Mouse (Mus musculus) lung, postnatal 36 days (tissue): ENCODE measurements around the gene Txnl4b.

Source experiments
- DNase-seq: peaks from one replicate; pipeline ENCODE4 v3.0.0; 2022; ENCODE audit warnings: mixed read lengths

Txnl4b gene

DNA sequence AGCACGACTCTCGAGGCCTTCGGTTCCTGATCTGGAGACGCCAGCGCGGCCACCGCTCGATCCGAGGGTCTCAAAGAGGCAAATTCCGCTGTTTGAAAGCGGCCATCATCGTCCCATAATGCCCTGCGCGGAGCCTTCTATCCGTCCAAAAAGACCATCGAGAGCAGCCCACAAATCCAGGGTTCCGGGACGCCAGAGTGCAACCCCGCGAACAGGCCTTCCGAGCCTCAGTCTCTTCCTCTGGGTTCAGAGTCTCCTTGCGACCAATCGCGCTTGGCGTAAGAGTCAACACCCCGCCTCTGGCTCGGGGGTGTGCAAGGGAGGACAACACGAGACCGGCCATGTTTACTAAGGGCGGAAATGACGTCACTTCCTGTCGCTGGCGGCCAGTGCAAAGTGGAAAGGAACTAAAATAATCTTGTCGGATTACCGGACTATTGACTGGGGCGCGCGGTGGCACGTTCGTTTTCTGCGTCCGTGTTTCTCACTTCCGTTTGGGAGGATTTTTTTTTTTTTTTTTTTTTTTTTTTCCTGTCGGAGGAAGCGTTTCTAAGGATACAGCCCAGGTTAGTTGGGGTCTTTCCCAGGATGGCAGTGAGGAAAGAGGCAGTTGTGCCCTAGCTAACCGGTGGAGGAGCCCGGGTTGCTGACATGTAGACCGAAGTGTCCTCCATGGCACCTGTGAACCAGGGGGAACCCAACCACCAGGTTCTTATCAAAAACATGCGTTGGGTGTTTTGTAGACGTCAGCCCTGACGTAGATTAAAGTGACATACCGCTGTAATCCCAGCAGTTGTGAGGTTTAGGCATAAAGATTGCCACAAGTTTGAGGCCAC, at the start of gene Txnl4b, which contains the start of gene Dhx38:
Gene Txnl4b, plus strand, starts transcription at position 395 of the 836 bp plus-strand sequence.
Gene Dhx38, minus strand, starts transcription at position 364 of the 836 bp plus-strand sequence.
- DNase-seq, result peak; percentile 100

DNA sequence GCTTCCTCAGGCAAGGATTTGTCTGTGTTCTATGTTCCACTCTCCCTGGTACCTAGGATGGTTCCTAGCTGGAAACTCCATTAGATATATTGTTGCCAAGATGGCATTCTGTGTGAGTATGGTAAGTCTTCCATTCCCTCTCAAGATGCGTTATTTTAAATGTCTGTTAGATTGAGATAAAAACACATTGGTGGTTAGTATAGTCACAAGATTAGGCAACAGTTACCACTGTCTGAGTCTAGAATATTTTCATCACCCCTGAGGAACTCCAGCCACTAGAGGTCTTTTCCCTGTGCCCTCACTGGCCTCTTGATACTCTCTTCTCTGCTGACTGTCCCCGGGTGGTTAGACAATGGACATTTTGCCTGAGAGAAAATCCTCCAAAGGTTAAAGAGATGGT, 41.7 kb upstream of the Txnl4b start:
- no peak for DNase-seq

GRCm38 (mm10) chr8:109535140-109535990, 30.3 kb upstream of the Txnl4b start:
- DNase-seq, result peak; percentile 63

DNA sequence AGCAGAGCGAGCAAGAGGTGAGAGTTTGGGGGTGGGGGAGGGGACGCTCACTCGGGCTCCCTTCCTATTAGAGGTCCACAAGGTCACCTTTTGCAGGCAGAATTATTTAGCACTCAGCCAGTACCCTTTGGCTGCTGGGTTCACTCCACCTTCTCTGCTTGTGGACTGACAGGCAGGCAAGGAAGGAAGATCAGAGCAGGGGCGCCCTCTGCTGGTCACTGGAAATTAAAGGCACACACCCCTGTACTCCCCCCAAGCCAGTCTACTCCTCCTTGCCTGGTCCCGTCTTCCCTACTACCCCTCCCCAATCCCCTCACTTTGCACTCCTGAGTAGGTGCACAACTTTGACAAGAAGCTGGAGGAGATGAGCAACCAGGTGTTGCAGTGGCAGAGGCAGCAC, 29.0 kb upstream of the Txnl4b start:
- peak; percentile 78 for DNase-seq

DNA sequence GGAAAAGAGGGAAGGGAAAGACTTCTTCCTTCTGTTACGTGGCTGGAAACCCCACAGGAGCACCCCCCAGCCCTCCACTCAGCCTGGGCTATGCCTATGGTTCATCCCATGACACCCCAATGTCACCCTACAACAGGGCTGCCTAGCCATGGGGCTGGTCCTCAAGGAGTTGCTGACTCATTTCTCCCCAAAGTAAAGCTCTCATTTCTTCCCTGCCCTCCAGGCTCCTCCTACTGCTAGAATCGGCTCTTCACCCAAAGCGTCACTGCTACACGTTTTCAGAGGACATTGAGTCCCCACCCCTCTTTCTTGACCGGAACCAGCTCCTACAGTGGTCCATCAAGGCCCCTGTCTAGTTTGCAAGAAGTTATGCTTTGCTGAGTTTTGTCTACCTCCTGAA, 23.5 kb upstream of the Txnl4b start:
- DNase-seq, result no peak

DNA sequence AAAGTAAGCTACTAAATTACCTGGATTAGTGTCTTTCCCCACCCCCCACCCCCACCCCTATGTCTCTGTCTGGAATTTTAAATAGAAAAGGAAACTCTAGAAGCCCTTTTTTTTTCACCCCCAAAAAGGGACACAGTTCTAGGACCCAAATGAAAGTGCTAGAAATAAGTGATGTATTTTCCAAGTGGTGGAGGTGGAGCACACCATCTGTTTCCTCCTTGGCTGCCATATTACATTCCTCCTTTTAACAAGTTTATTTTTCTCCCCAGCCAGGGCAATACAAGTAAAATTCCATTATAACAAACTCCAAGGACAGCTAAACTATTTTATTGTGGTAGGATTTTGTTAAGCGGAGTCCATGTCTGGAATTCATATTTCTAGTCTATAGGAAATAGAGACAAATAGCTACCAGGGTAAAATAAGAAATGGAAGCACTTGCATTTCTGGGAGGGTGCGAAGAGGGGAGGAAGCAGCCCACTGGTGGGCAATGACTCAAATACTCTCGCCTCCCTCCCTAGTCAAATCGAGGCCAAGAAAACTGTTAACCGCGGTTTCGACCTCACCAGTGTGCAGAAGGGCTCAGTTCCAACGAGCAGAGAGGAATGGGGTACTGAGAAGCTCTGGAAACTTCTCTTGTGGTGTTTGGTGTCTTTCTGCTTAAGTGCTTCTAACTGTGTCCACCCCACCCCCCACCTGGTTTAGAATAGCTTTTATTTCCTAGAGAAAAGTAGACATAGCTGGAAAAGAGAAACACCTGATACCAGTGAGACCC, 22.8 kb upstream of the Txnl4b start:
- no peak for DNase-seq

- DNase-seq, result no peak
These were observed 21.6 kb upstream of the Txnl4b start for GRCm38 (mm10) chr8:109544049-109544448.

GRCm38 (mm10) chr8:109551663-109552062, 14.0 kb upstream of the Txnl4b start:
- no peak for DNase-seq

GRCm38 (mm10) chr8:109563881-109564280, 1.8 kb upstream of the Txnl4b start:
- DNase-seq, result no peak

DNA sequence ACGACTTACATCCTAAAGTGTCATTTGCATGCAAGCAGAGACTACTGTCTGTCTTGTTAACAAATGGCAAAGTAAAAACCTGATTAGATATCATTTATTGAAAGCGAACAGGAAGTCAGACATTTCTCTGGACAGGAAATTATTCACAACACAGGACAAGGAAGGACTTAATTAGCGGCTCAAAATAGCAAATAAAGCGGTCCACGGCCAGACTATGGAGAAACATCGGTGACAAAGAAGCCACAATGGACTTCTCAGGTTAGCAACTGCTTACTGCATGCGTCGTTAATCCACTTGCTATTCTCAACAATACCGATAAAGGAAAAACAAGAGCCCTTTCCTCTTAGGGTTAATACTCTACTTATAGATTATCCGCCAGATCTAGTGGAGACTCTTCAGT, 926 bp upstream of the Txnl4b start:
- DNase-seq, result no peak

- DNase-seq, result no peak
These were observed 5.4 kb downstream of the Txnl4b start for GRCm38 (mm10) chr8:109571139-109571538.

- DNase-seq, result no peak
These were observed 10.6 kb downstream of the Txnl4b start for GRCm38 (mm10) chr8:109576311-109576710.

GRCm38 (mm10) chr8:109578900-109579301, 13.2 kb downstream of the Txnl4b start, which contains the start of gene Hp:
Hp (minus strand) TSS chr8:109579172.
- peak; percentile 82 for DNase-seq

DNA sequence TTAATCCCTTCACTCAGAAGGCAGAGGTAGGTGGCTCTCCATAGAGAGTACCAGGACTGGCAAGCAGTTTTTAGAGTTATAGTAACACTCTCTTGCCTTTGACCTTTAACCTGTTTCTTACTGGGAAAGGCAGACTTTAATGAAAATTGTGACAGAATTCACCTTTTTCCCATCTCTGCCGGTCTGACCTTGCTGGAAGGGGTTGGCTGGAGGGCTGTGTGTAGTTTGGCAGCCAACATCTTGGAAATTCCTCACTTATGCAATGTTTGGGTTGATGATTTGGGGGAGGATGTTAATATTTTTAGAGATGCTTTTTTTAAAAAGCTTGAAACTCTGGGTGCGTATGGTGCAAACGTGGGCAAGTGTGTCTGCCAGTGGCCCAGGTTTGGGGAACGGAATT, 18.6 kb downstream of the Txnl4b start:
- DNase-seq, result no peak

- no peak for DNase-seq
These were observed 19.1 kb downstream of the Txnl4b start for GRCm38 (mm10) chr8:109584830-109585229.

DNA sequence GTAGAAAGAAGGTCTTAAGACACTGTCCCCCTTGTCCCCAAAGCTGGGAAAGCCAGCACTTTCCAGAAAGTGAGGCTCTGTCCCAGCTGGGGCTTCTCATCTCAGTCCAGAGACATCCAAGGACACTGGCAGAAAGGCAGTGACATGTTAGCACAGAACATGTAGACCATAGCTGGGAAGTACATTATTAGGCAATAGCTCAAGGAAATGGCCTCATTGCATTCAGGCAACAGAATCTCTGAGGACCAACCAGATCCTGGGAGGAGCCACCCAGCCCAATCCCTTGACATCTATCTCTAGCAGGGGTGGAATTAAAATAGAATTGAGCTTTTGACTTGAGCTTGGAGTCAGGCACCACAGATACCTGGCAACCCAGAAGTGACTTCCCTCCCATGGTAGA, 20.0 kb downstream of the Txnl4b start:
- DNase-seq, result no peak

- peak; percentile 92 for DNase-seq
These were observed 21.3 kb downstream of the Txnl4b start for GRCm38 (mm10) chr8:109586972-109587504.

DNA sequence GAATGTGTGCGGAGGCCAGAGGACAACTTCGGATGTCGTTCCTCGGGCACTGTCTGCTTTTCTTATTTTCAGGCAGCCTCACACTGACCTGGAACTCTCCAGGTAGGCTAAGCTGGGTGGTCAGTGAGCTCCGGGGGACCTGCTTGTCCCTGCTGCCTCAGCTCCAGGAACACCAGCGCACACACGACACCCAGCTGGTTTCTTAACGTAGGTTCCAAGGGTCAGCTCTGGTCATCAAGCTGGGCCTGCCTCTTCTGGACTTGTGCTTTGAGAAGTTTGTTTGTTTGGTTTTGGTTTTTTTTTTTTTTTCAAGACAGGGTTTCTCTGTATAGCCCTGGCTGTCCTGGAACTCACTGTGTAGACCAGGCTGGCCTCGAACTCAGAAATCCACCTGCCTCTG, 25.2 kb downstream of the Txnl4b start:
- DNase-seq, result no peak

DNA sequence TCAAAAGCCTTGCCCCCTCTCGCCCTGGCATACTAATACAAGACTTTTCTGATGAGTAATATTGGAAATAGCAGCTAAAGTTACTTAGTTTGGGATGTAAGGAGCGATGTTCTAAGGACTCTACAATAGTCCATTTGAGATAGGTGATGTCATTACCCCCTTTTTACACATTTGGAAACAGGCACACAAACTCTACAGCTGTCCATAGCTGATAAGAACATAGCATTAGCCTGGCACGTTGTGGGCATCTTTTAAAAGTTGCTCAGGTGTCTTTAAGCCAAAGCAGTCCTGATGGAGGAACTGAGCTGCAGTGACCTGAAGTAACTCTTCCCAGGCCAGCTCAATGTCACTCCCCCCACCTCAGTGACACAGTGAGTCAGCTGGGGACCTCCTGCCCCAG, 25.7 kb downstream of the Txnl4b start:
- DNase-seq, result no peak

DNA sequence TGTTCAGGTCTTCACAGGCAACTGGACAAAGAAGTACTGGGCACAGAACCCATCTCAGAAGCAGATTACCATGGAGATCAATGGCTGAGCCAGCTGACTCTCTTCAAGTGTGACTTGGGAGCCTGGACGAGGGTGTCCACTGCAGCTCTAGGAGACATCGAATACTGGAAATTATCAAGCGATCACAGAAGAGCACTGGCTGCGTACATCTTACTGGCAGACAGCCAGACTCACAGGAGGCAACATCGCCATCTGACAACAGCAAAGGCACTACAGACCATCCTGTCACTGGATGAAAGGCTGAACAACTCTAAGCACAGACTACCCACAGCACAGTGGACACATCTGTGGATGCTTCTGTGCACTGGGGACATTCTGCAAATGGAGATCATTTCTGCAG, 26.5 kb downstream of the Txnl4b start:
- DNase-seq, result no peak

- DNase-seq, result peak; percentile 77
These were observed 27.6 kb downstream of the Txnl4b start for GRCm38 (mm10) chr8:109593117-109593788.

DNA sequence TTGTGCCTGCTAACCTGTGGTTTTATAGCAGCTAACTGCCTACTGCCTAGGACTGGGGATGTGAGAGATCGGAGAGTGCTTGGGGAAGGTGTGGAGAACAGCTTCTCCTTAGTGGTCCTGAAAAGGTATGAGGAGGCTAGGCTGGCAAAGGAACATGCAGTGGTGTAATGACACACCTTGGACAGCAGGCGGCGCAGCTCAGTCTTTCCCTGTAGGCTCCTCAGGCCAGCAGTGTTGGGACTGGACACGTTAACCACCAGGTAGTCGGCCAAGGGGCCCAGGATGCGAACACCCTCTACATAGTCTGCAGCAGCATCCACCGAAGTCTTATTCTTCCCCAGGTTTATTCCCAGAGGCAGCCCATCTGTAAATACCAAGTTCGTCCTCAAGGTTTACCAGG, 30.2 kb downstream of the Txnl4b start:
- peak; percentile 63 for DNase-seq
